Mouse (Mus musculus) stomach, embryonic 16.5 days (tissue): ENCODE measurements at regions not wholly inside any gene's neighbourhood (a gene's known extent, or its start where the extent isn't known, plus 50 kb on each side); places are given as distances from the start of the nearest gene placed in this dataset.

Experiments used
- ATAC-seq: fragments of 200-750 bp; cut with Nextera tagmentation; 2 replicates; pipeline ENCODE4 v1.8.0; 2017; ENCODE audit warnings: moderate number of reproducible peaks, moderate TSS enrichment; ENCODE audit not compliant: insufficient read depth, low FRiP score
- H3K27ac ChIP-seq: fragments of 300-500 bp; sonication (generic); 2 replicates; pipeline ENCODE4 v1.5.1; 2014; ENCODE audit warnings: low read length
- H3K27me3 ChIP-seq: fragments of 300-500 bp; sonication (generic); 2 replicates; pipeline ENCODE4 v1.6.1; 2014; ENCODE audit warnings: low read length, control low read depth, mixed read lengths; ENCODE audit not compliant: control insufficient read depth, insufficient read depth
- H3K36me3 ChIP-seq: fragments of 300-500 bp; sonication (generic); 2 replicates; pipeline ENCODE4 v1.6.1; 2014; ENCODE audit warnings: low read length; ENCODE audit not compliant: control insufficient read depth, insufficient read depth
- H3K4me1 ChIP-seq: fragments of 300-500 bp; sonication (generic); 2 replicates; pipeline ENCODE4 v1.6.1; 2014; ENCODE audit warnings: low read length, control low read depth, mixed read lengths; ENCODE audit not compliant: control insufficient read depth, insufficient read depth
- H3K4me2 ChIP-seq: fragments of 300-500 bp; sonication (generic); 2 replicates; pipeline ENCODE4 v1.6.1; 2014; ENCODE audit warnings: low read depth, low read length, mixed read lengths
- H3K4me3 ChIP-seq: fragments of 300-500 bp; sonication (generic); replicated peaks from 2 replicates; pipeline ENCODE4 v1.5.1; 2014; ENCODE audit warnings: mild to moderate bottlenecking, low read length
- H3K9ac ChIP-seq: fragments of 300-500 bp; sonication (generic); 2 replicates; pipeline ENCODE4 v1.6.1; 2014; ENCODE audit warnings: low read length
- H3K9me3 ChIP-seq: fragments of 300-500 bp; sonication (generic); replicated peaks from 2 replicates; pipeline ENCODE4 v1.6.1; 2016; ENCODE audit warnings: low read length, control low read depth; ENCODE audit not compliant: control insufficient read depth
- WGBS: fragments of 180-500 bp; shearing (Covaris S2); extraction: QIAGEN DNeasy Blood & Tissue Kit; methylation state at CpG from one replicate; pipeline ENCODE4 v1.1.7; 2014; 5-methylcytosine and 5-hydroxymethylcytosine counted together

DNA sequence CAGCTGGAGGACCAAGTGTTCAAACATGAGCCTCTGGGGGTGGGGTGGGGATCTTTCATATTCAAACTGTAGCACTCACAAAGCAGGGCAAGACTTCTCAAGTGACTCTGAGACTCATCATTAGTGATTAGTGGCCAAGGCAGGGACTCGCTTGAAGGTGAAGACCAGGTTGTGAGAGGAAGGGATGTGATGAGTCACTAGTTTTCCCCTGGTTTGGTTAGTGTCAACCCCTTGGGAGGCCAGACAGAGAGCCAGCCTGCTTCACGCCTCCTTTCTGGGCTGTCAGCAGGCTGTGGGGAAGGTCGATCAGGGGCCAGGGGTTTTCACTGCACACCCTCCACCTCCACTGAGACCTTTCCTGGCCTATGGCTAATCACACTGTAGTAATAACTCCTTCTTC lies 65.2 kb downstream of the Slc30a10 start:
- 54% methylated on average over 3 of the region's 3 CpGs for WGBS
- H3K4me2 ChIP-seq: no peak overlapping the region
- H3K9me3 ChIP-seq: no peaks in the 10 kb centered on the region

DNA sequence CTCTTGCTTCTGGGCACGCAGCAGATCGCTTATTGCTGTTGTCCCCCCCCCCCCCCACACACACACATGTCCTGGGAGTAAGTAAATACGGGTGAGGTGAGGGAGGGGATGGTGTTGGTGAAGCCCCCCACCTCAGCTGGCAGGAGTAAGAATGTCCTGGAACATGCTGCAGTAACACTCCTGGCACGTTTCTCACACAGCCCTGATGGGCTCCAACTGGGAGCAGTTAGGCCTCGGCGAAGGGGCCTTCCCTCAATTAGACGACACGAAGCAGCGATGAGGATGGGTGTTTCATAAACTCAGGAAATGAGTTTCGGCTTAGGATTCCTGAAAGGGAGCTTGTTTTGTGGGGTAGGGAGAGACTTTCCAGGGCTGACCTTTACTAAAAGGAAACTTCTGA lies 69.4 kb downstream of the Slc30a10 start:
- Histone ChIP-seq H3K4me3 (no peak overlapping the region), H3K4me2 (no peak overlapping the region), H3K4me1 (no peaks in the 10 kb centered on the region), H3K36me3 (no peaks in the 10 kb centered on the region; the same call in 1 of the 2 replicates), H3K9ac (no peak overlapping the region), H3K27me3 (no peaks in the 10 kb centered on the region), H3K27ac (no peak overlapping the region), H3K9me3 (no peaks in the 10 kb centered on the region)
- ATAC-seq: no peak; the same call in 1 of the 2 replicates
- WGBS: 59% methylated on average over 10 of the region's 10 CpGs

More for the DNA sequence above, 65.2 kb downstream of the Slc30a10 start:
- H3K9ac ChIP-seq: no peak overlapping the region
- no peak overlapping the region for H3K27ac ChIP-seq
- H3K36me3 ChIP-seq: no peaks in the 10 kb centered on the region
- no peak for ATAC-seq
- no peaks in the 10 kb centered on the region for H3K4me1 ChIP-seq
- no peak overlapping the region for H3K4me3 ChIP-seq
- H3K27me3 ChIP-seq: no peaks in the 10 kb centered on the region

DNA sequence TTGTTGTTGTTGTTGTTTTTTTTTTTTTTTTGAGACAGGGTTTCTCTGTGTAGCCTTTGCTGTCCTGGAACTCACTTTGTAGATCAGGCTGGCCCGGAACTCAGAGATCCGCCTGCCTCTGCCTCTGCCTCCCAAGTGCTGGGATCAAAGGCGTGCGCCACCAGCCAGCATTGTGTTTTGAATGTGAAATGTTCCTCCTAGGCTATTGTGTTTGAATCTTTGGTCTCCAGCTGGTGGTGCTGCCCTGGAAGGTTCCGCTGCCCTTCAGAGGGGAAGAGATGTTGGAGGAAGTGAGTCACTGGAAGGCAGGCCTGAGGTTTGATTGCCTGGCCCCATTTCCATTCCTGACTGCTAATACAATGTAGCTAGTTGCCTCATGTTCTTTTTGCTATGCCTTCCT lies 78.8 kb downstream of the Slc30a10 start:
- no peak overlapping the region for H3K9ac ChIP-seq
- no peaks in the 10 kb centered on the region for H3K27me3 ChIP-seq
- no peaks in the 10 kb centered on the region for H3K4me1 ChIP-seq
- no peak for ATAC-seq
- H3K4me2 ChIP-seq: no peak overlapping the region
- H3K9me3 ChIP-seq: no peaks in the 10 kb centered on the region
- H3K27ac ChIP-seq: no peak overlapping the region
- WGBS: 92% methylated on average over 5 of the region's 5 CpGs
- no peaks in the 10 kb centered on the region for H3K36me3 ChIP-seq
- H3K4me3 ChIP-seq: no peak overlapping the region

DNA sequence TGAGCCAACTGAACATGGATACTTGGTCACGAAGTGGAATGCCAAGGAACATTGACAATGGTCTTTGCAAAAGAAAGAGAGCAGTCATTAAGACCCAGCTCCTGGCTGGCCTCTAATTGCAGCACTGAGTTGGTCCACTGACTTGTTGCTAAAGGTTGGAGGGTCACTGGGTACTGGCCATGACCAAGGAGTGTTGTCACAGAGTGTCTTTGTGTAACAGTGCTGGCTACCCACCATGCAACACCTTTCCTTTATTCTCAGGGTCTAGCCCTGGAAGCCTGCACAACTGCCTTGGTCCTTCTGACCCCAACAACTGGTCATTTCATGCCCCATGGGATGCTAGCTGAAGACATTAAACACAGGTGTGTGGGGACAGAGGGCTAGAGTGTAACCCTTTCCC lies 79.5 kb downstream of the Slc30a10 start:
- ATAC-seq: no peak
- 93% methylated on average over 1 of the region's 1 CpGs for WGBS
- H3K4me3 ChIP-seq: no peak overlapping the region
- H3K9me3 ChIP-seq: no peaks in the 10 kb centered on the region
- H3K27me3 ChIP-seq: no peaks in the 10 kb centered on the region
- no peaks in the 10 kb centered on the region for H3K36me3 ChIP-seq
- H3K4me1 ChIP-seq: no peaks in the 10 kb centered on the region
- H3K27ac ChIP-seq: no peak overlapping the region
- H3K9ac ChIP-seq: no peak overlapping the region
- no peak overlapping the region for H3K4me2 ChIP-seq

DNA sequence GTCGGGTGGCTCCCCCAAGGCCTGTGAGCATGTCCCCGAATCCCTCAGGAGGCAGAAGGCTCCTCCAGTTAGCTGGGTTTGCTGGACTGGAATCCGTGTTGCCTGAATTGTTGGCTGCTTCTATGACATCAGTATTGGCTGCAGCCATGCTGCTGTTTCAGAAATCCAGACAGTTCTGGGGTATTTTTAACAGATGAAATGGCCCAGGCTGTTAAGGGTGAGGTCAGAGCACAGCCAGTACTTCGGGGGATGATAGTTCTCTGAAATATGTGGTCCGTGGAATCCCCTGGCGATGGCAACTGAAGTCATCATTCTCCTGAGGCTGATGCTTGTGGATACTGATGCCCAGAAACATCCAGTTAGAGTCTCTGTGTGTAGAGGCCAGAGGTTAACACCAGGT lies 80.7 kb downstream of the Slc30a10 start:
- Histone ChIP-seq H3K9ac (no peak overlapping the region), H3K4me2 (no peak overlapping the region), H3K27ac (no peak overlapping the region), H3K27me3 (no peaks in the 10 kb centered on the region), H3K4me3 (no peak overlapping the region), H3K36me3 (no peaks in the 10 kb centered on the region), H3K9me3 (no peaks in the 10 kb centered on the region), H3K4me1 (no peaks in the 10 kb centered on the region)
- 72% methylated on average over 6 of the region's 6 CpGs for WGBS
- ATAC-seq: no peak

DNA sequence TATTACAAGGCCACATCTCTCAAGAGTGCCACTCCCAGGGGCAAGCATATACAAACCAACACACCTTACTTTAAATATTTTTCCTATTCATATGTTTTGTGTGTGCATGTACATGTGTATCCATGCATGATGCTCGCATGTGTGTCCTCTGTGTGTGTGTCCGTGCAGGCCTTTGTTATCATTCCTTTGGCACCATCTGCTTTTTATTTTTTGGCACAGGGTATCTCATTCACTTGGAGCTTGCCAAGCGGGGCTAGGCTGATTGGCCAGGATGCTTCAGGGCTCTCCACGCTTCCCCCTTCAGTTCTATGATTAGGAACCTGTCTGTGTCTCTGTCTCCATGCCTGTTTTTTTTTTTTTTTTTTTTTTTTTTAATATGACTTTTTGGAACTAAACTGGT lies 82.6 kb downstream of the Slc30a10 start:
- no peaks in the 10 kb centered on the region for H3K27me3 ChIP-seq
- 90% methylated on average over 4 of the region's 4 CpGs for WGBS
- ATAC-seq: no peak
- H3K36me3 ChIP-seq: no peaks in the 10 kb centered on the region
- no peak overlapping the region for H3K27ac ChIP-seq
- no peaks in the 10 kb centered on the region for H3K9me3 ChIP-seq
- no peaks in the 10 kb centered on the region for H3K4me1 ChIP-seq
- no peak overlapping the region for H3K9ac ChIP-seq
- no peak overlapping the region for H3K4me2 ChIP-seq
- H3K4me3 ChIP-seq: no peak overlapping the region

DNA sequence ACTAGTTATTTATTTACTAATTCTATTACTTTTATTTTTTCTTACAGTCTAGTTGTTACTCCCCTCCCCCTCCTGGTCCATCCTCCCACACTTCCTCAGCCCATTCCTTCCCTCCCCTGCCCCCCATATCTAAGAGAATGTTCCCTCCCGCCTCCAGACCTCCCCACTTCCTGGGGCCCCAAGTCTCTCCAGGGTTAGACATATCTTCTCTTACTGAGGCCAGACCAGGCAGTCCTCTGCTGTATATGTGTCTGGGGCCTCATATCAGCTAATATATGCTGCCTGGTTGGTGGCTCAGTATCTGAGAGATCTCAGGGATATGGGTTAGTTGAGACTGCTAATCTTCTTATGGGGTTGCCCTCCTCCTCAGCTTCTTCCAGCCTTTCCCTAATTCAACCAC lies 84.8 kb downstream of the Slc30a10 start:
- Histone ChIP-seq H3K27me3 (no peaks in the 10 kb centered on the region), H3K4me3 (no peak overlapping the region), H3K27ac (no peak overlapping the region), H3K36me3 (no peaks in the 10 kb centered on the region), H3K9ac (no peak overlapping the region), H3K4me1 (no peaks in the 10 kb centered on the region), H3K9me3 (no peaks in the 10 kb centered on the region; the same call in 1 of the 2 replicates), H3K4me2 (no peak overlapping the region)
- ATAC-seq: no peak
- 45% methylated on average over 1 of the region's 1 CpGs for WGBS

DNA sequence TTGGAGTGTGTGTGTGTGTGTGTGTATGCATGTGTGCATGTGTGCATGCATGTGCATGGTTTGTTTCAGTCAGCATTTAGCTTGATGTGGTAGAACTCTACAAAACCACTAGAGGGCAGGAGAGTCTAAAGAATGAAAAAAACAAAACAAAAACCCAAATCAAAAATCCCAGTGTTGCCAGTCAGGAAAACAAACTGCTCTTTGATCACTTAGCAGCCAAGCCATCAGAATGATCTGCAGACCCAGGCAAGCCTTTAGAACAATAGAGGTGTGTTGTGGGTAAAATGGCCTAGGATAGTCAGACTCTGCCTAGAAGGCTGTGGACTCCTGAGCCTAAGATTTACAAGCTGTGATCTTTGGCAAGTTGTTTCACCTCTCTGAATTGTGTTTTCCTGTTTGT lies 91.7 kb downstream of the Slc30a10 start:
- no peak for ATAC-seq
- Histone ChIP-seq H3K36me3 (no peaks in the 10 kb centered on the region), H3K9ac (no peak overlapping the region; the same call in 1 of the 2 replicates), H3K4me1 (no peaks in the 10 kb centered on the region), H3K4me2 (no peak overlapping the region), H3K27ac (no peak overlapping the region), H3K4me3 (no peak overlapping the region), H3K9me3 (no peaks in the 10 kb centered on the region; the same call in 1 of the 2 replicates), H3K27me3 (no peaks in the 10 kb centered on the region)

DNA sequence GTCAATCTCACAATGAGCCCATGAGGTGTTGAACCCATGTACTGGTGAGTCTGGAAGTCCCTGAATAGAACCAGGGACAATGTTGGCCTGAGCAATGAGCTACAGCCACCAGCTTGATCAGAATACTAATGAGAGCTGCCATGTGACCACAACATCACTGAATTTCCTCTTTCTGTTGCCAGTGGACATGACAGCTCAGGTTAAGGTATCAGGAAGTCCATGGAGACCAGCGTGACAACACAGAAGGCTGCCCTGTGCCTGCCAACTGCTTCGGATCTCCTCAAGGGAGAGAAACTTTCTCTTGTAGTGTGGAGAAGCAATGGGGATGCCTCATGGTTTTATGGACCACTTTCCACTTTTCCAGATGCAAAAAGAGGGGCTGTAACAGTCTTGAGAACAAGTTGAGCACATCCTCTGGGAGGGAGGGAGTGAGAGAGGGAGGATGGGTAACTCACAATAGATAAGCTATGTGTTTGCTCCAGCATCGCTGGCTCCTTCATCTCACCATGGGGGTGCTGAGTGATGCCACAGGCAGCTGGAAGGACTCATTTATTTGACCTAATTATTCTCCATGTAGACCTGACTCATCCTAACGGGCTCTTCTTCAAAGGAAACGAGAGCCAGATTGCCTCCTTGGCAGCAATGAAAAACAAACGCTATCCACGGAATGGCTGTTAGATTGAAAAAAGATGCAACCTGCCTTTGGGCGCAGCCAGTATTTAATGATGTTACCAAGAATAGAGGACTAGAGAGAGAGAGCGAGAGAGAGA lies 118.3 kb downstream of the Slc30a10 start:
- 57% methylated on average over 9 of the region's 9 CpGs for WGBS
- Histone ChIP-seq H3K27me3 (no peaks in the 10 kb centered on the region), H3K4me3 (no peak overlapping the region), H3K4me2 (no peak overlapping the region), H3K9me3 (no peaks in the 10 kb centered on the region), H3K27ac (no peak overlapping the region), H3K36me3 (no peaks in the 10 kb centered on the region), H3K9ac (no peak overlapping the region), H3K4me1 (no peaks in the 10 kb centered on the region)
- no peak for ATAC-seq
